Mouse (Mus musculus): ENCODE data around the gene Haus2.

Gene Haus2

GRCm38 (mm10) chr2:120670253-120670652 lies 61.1 kb downstream of the Haus2 start:
- no peak for DNase-seq

Data from thymus, postnatal 25 days (tissue).